Mouse (Mus musculus): ENCODE results near the gene Pdpk1.

GRCm38 (mm10) chr17:24131570-24131969 lies 19.2 kb downstream of the Pdpk1 start:
- TF ChIP-seq CTCF (IDR thresholded peaks at IDR 0.05; ENCODE audit: borderline replicate concordance, control insufficient read depth, extremely low read depth, insufficient read depth, low read length, poor library complexity) (no peak), POLR2A (IDR thresholded peaks at IDR 0.05; ENCODE audit: control insufficient read depth, extremely low read depth, insufficient read depth, low read length, poor library complexity) (no peak)
